Mouse (Mus musculus) Muller cell, postnatal 12 days (primary cell): Measurements from ENCODE around the gene Nrxn3.

Experiments
- DNase-seq: peaks from one replicate; pipeline ENCODE4 v3.0.0-alpha.2; 2015; ENCODE audit errors: inconsistent ontology term

The Nrxn3 gene

GRCm38 (mm10) chr12:89814536-89814935 lies 1091.9 kb downstream of the Nrxn3 start:
- DNase-seq = no peak

- DNase-seq = no peak
These were observed 1094.5 kb downstream of the Nrxn3 start for GRCm38 (mm10) chr12:89817072-89817773.

- DNase-seq = no peak
These were observed 1095.5 kb downstream of the Nrxn3 start for GRCm38 (mm10) chr12:89818200-89818599.

GRCm38 (mm10) chr12:89822141-89822540 lies 1099.5 kb downstream of the Nrxn3 start:
- no peak for DNase-seq

- DNase-seq = no peak
These were observed 1107.3 kb downstream of the Nrxn3 start for GRCm38 (mm10) chr12:89829927-89830326.

- DNase-seq = no peak
These were observed 1107.7 kb downstream of the Nrxn3 start for GRCm38 (mm10) chr12:89830350-89830749.

- no peak for DNase-seq
These were observed 1108.6 kb downstream of the Nrxn3 start for GRCm38 (mm10) chr12:89831300-89831699.

GRCm38 (mm10) chr12:89836271-89836670 lies 1113.6 kb downstream of the Nrxn3 start:
- no peak for DNase-seq

- peak; percentile 73 for DNase-seq
These were observed 1120.2 kb downstream of the Nrxn3 start for GRCm38 (mm10) chr12:89842861-89843260.

- DNase-seq = no peak
These were observed 1125.4 kb downstream of the Nrxn3 start for GRCm38 (mm10) chr12:89848116-89848515.

- DNase-seq = no peak
These were observed 1131.7 kb downstream of the Nrxn3 start for GRCm38 (mm10) chr12:89854355-89854754.

- no peak for DNase-seq
These were observed 1144.4 kb downstream of the Nrxn3 start for GRCm38 (mm10) chr12:89867124-89867523.

- DNase-seq = no peak
These were observed 1160.1 kb downstream of the Nrxn3 start for GRCm38 (mm10) chr12:89882617-89883370.

- no peak for DNase-seq
These were observed 1161.9 kb downstream of the Nrxn3 start for GRCm38 (mm10) chr12:89884576-89884975.

- peak; percentile 34 for DNase-seq
These were observed 1166.0 kb downstream of the Nrxn3 start for GRCm38 (mm10) chr12:89888647-89889046.

- no peak for DNase-seq
These were observed 1174.2 kb downstream of the Nrxn3 start for GRCm38 (mm10) chr12:89896901-89897300.

GRCm38 (mm10) chr12:89909578-89909977 lies 1186.9 kb downstream of the Nrxn3 start:
- DNase-seq = no peak

- no peak for DNase-seq
These were observed 1195.6 kb downstream of the Nrxn3 start for GRCm38 (mm10) chr12:89918138-89918829.

GRCm38 (mm10) chr12:89932338-89932737 lies 1209.7 kb downstream of the Nrxn3 start:
- DNase-seq = no peak

GRCm38 (mm10) chr12:89933630-89934029 lies 1211.0 kb downstream of the Nrxn3 start:
- DNase-seq = no peak

GRCm38 (mm10) chr12:89940746-89941145 lies 1218.1 kb downstream of the Nrxn3 start:
- DNase-seq = no peak

- no peak for DNase-seq
These were observed 1223.3 kb downstream of the Nrxn3 start for GRCm38 (mm10) chr12:89945911-89946502.
